Mouse (Mus musculus) kidney, adult 2 months (tissue): Measurements from ENCODE around the gene Ercc1.

Experiments used
- CTCF ChIP-seq: fragments of 200-500 bp; conservative IDR thresholded peaks from 2 replicates; pipeline ENCODE4 v1.5.1; 2011; ENCODE audit warnings: low read depth, mild to moderate bottlenecking, control low read depth, low read length, moderate library complexity, mixed read lengths; ENCODE audit not compliant: insufficient read depth, insufficient read length
- POLR2A ChIP-seq: fragments of 200-500 bp; IDR thresholded peaks from one replicate; pipeline ENCODE4 v1.6.1; 2011; ENCODE audit warnings: low read depth, low read length, control low read depth

DNA sequence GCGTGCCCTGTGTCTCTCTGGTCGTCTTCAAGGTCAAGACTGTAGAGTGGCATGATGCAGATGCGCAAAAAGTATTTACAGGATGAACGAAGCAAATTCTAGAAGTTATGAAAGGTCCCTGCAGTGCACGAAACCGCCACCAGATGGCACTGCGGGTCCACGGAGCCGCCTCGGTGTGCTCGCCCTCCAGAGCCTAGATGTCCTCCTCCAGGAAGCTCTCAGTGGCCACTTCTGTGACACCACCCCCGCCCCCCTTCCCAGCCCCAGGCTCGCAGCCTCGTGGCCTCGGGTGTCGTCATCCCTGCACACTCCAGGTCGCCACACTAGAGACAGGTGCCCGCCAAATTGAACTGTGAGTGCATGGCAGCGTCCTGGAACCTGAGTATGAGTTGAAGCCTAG is 60.8 kb downstream of the Ercc1 start:
- no peak for TF ChIP-seq POLR2A
- TF ChIP-seq CTCF = peak; percentile 97
